Mouse (Mus musculus) E14TG2a.4 (cell line): ENCODE measurements around the gene Vmn1r152.
"Not testable (repeated sequence)": the region's sequence is repeated elsewhere in the genome, so short reads cannot be mapped to it uniquely, and the experiment has no call there.

Experiments
- CTCF ChIP-seq: conservative IDR thresholded peaks from 2 replicates; pipeline ENCODE4 v1.5.1; 2014; ENCODE audit warnings: low read length
- NANOG ChIP-seq: IDR thresholded peaks from 2 replicates; pipeline ENCODE4 v1.6.1; 2014; ENCODE audit warnings: borderline replicate concordance, low read length, mixed read lengths
- POU5F1 ChIP-seq: IDR thresholded peaks from 2 replicates; pipeline ENCODE4 v1.6.1; 2014; ENCODE audit warnings: low read length, borderline replicate concordance

DNA sequence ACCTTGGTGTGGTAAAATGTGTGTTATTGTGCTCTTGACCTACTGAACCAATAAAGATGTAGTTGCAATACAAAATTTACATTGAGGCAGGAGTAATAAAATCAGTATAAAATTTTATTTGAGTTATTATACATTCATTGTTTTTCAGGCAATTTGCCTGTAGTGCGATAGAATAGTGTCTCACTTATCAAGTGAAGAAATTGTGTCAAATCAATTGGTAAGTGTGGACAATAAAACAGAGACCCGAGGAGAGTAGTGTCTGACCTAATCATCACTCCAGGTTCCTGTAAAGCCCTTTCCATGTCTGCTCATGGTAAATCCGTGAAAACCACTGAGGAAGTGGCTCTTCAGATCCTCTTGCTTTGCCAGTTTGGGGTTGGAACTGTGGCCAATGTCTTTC is at the start of gene Vmn1r152:
- not testable (repeated sequence) for TF ChIP-seq CTCF, NANOG, POU5F1
